Mouse (Mus musculus) limb, embryonic 12.5 days (tissue): ENCODE data around the gene Vmn1r160. TPM values are rescaled to one million over a fixed set of nuclear protein-coding genes. Genes with fewer than 3 reads are reported as not detected.
"Not testable (repeated sequence)": the region's sequence is repeated elsewhere in the genome, so short reads cannot be mapped to it uniquely, and the experiment has no call there.

Source experiments
- ATAC-seq: fragments of 200-750 bp; cut with Nextera tagmentation; 2 replicates; pipeline ENCODE4 v1.8.0; 2017; ENCODE audit warnings: low read depth, moderate TSS enrichment; ENCODE audit not compliant: insufficient number of reproducible peaks, insufficient read depth, low FRiP score, low TSS enrichment
- H3K27ac ChIP-seq: fragments of 300-500 bp; sonication (generic); 2 replicates; pipeline ENCODE4 v1.5.1; 2016; ENCODE audit warnings: mild to moderate bottlenecking, moderate library complexity
- H3K27me3 ChIP-seq: fragments of 300-500 bp; sonication (generic); 2 replicates; pipeline ENCODE4 v1.6.1; 2016; ENCODE audit warnings: mild to moderate bottlenecking, moderate library complexity
- H3K36me3 ChIP-seq: fragments of 300-500 bp; sonication (generic); 2 replicates; pipeline ENCODE4 v1.6.1; 2016; ENCODE audit warnings: mild to moderate bottlenecking, moderate library complexity
- H3K4me1 ChIP-seq: fragments of 300-500 bp; sonication (generic); replicated peaks from 2 replicates; pipeline ENCODE4 v1.6.1; 2016
- H3K4me2 ChIP-seq: fragments of 300-500 bp; sonication (generic); 2 replicates; pipeline ENCODE4 v1.6.1; 2016; ENCODE audit warnings: mild to moderate bottlenecking, moderate library complexity
- H3K4me3 ChIP-seq: fragments of 300-500 bp; sonication (generic); replicated peaks from 2 replicates; pipeline ENCODE4 v1.5.1; 2016; ENCODE audit warnings: mild to moderate bottlenecking
- H3K9ac ChIP-seq: fragments of 300-500 bp; sonication (generic); replicated peaks from 2 replicates; pipeline ENCODE4 v1.6.1; 2016; ENCODE audit warnings: mild to moderate bottlenecking, moderate library complexity
- H3K9me3 ChIP-seq: fragments of 300-500 bp; sonication (generic); 2 replicates; pipeline ENCODE4 v1.6.1; 2016; ENCODE audit warnings: mild to moderate bottlenecking, moderate library complexity
- WGBS: fragments of 180-500 bp; shearing (Covaris S2); methylation state at CpG from one replicate; pipeline ENCODE4 v1.1.7; 2016; 5-methylcytosine and 5-hydroxymethylcytosine counted together
- polyA plus RNA-seq: library from polyadenylated mRNA; unstranded; fragments of >200 nt; fragmentation: Nextera tagmentation; extraction: Ambion mirVana; gene quantifications from 2 replicates; pipeline ENCODE4 v1.2.1, GENCODE M21; 2016

The Vmn1r160 gene
- polyA plus RNA-seq = not detected in 2 replicates

DNA sequence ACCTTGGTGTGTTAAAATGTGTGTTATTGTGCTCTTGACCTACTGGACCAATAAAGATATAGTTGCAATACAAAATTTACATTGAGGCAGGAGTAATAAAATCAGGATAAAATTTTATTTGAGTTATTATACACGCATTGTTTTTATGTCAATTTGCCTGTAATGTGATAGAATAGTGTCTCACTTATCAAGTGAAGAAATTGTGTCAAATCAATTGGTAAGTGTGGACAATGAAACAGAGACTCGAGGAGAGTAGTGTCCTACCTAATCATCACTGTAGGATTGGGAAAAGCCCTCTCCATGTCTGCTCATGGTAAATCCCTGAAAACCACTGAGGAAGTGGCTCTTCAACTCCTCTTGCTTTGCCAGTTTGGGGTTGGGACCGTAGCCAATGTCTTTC lies at the start of gene Vmn1r160:
TSS of gene Vmn1r160 (plus strand) at position 301 of the 400 bp plus-strand sequence.
- 40% methylated on average over 1 of the region's 3 CpGs for WGBS
- not testable (repeated sequence) for H3K4me3 ChIP-seq, ATAC-seq

DNA sequence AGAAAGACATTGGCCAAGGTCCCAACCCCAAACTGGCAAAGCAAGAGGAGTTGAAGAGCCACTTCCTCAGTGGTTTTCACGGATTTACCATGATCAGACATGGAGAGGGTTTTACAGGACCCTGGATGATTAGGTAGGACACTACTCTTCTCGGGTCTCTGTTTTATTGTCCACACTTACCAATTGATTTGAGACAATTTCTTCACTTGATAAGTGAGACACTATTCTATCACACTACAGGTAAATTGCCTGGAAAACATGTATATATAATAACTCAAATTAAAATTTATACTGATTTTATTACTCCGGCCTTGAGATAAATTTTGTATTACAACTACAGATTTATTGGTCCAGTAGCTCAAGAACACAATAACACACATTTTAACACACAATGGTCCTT lies 27.5 kb upstream of the Vmn1r160 start, which contains the start of gene Vmn1r159:
TSS of gene Vmn1r159 (minus strand) at position 101 of the 400 bp plus-strand sequence.
- not testable (repeated sequence) for H3K4me1 ChIP-seq, H3K9ac ChIP-seq, ATAC-seq, H3K36me3 ChIP-seq, H3K9me3 ChIP-seq, H3K4me3 ChIP-seq, H3K27me3 ChIP-seq, H3K27ac ChIP-seq, H3K4me2 ChIP-seq
- 71% methylated on average over 3 of the region's 3 CpGs for WGBS

More for the DNA sequence above, at the start of gene Vmn1r160:
- not testable (repeated sequence) for H3K27ac ChIP-seq, H3K36me3 ChIP-seq, H3K4me1 ChIP-seq, H3K4me2 ChIP-seq, H3K9me3 ChIP-seq, H3K27me3 ChIP-seq, H3K9ac ChIP-seq

Other genes with a start within 250 kb of the Vmn1r160 start
- gene Vmn1r155, start 213.2 kb upstream of the Vmn1r160 start, polyA plus RNA-seq = not detected in 2 replicates
- gene Gm8693, start 178.9 kb upstream of the Vmn1r160 start, polyA plus RNA-seq = not detected in 2 replicates
- gene Gm4567, start 151.5 kb upstream of the Vmn1r160 start, polyA plus RNA-seq = not detected in 2 replicates
- gene Vmn1r157, start 109.5 kb upstream of the Vmn1r160 start, polyA plus RNA-seq = not detected in 2 replicates
- not detected in 2 replicates for gene Vmn1r158, start 80.4 kb upstream of the Vmn1r160 start, polyA plus RNA-seq
- gene Vmn1r159, start 27.6 kb upstream of the Vmn1r160 start, polyA plus RNA-seq = not detected in 2 replicates
- not detected in 2 replicates for gene Gm4214, start 113.4 kb downstream of the Vmn1r160 start, polyA plus RNA-seq
- not detected in 2 replicates for gene Gm4216, start 148.7 kb downstream of the Vmn1r160 start, polyA plus RNA-seq
- not detected in 2 replicates for gene Vmn1r163, start 184.3 kb downstream of the Vmn1r160 start, polyA plus RNA-seq
- not detected in 2 replicates for gene Gm8720, start 196.2 kb downstream of the Vmn1r160 start, polyA plus RNA-seq